Mouse (Mus musculus) megakaryocyte, adult 5-6 weeks (primary cell): ENCODE measurements around the gene Epas1. TPM values are rescaled to one million over a fixed set of nuclear protein-coding genes. Genes with fewer than 3 reads are reported as not detected.
A peak's percentile ranks its signal among the peaks of the same experiment; 100 is the strongest.

Experiments used
- ATAC-seq: 2 replicates; pipeline ENCODE4 v1.8.0; 2016; ENCODE audit warnings: mild to moderate bottlenecking, inconsistent platforms; ENCODE audit not compliant: poor library complexity, severe bottlenecking
- total RNA-seq, 2 experiments: library from RNA; stranded (forward) in 1 of 2; stranded (reverse) in 1 of 2; fragments of 153-499, 151-499 nt in 1 of 2; fragments of 221-1000, 200-1000 nt in 1 of 2; gene quantifications; 2 replicates each; pipeline versions ENCODE4 v1.2.3 to v1.2.4; 2015 to 2017

Epas1 gene
- total RNA-seq, 2 experiments from 2014 or later, result 0.07 to 1.3 TPM

GRCm38 (mm10) chr17:86825163-86825902 lies 71.8 kb downstream of the Epas1 start:
- no peak for ATAC-seq

DNA sequence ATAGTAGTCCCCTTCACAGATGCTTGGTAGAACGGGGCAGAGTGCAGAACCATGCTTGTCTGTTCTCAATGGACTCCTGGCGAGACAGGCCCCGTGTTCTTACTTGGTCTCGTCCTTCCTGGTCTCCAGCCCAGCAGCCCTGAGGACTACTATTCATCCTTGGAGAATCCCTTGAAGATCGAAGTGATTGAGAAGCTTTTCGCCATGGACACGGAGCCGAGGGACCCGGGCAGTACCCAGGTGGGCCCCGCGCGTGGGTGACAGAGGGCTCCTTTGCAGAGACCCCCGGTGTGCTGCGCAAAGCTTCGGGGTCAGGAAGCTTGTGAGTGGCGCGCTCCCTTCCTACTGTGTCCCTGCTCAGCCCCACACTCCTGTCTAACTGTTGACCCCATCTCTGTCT lies 72.9 kb downstream of the Epas1 start:
- ATAC-seq, result no peak

DNA sequence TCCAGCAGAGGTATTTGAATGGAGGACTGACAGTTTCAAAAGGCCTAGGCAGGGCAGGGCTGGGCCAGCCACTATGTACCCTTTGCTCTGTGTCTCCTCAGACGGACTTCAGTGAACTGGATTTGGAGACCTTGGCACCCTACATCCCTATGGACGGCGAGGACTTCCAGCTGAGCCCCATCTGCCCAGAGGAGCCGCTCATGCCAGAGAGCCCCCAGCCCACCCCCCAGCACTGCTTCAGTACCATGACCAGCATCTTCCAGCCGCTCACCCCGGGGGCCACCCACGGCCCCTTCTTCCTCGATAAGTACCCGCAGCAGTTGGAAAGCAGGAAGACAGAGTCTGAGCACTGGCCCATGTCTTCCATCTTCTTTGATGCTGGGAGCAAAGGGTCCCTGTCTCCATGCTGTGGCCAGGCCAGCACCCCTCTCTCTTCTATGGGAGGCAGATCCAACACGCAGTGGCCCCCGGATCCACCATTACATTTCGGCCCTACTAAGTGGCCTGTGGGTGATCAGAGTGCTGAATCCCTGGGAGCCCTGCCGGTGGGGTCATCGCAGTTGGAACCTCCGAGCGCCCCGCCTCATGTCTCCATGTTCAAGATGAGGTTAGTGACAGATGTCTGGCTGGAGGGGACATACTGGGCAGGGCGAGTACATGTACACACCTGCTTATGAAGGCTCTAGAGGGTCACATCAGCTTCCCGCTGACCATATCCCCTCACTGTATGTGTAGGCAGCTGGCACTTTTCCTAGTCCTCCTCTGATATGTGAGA lies 74.1 kb downstream of the Epas1 start:
- ATAC-seq, result no peak

GRCm38 (mm10) chr17:86828500-86828899 lies 75.0 kb downstream of the Epas1 start:
- no peak for ATAC-seq

DNA sequence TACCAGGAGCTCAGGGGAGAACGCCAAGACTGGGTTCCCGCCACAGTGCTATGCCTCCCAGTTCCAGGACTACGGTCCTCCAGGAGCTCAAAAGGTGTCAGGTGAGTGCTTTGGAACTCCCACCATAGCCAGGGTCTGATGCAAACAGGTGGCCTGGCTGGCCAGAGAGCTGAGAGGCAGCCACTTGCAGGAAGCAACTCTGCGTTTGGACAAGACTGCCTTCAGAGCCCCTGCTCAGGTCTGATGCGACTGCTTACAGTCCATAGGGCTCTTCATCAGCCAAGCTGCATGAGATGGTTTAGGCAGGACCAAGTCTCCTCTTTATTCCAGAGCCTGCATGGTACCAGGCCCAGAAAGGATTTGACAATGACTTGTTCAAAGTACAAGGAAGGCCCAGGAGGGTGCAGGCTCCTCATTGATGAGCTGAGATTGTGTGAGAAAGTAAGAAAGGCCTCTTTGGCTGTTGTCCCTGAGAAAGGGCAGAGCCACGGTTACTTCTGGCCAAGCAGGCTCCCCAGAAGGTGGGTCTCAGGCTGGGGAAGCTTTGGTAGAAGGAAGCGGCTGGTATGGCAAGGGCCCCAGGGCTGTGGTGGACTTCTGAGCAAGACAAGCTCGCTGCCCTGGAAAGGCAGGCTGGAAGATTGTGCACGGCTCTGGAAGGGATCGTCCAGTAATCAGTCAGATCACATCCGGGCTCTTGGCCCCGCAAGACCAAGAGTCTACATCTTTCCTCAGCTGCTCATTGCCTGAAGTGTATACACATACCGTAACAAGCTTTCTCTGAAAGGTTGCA lies 76.1 kb downstream of the Epas1 start:
- no peak for ATAC-seq

- ATAC-seq, result no peak
Measured at GRCm38 (mm10) chr17:86830893-86831292, 77.4 kb downstream of the Epas1 start.

DNA sequence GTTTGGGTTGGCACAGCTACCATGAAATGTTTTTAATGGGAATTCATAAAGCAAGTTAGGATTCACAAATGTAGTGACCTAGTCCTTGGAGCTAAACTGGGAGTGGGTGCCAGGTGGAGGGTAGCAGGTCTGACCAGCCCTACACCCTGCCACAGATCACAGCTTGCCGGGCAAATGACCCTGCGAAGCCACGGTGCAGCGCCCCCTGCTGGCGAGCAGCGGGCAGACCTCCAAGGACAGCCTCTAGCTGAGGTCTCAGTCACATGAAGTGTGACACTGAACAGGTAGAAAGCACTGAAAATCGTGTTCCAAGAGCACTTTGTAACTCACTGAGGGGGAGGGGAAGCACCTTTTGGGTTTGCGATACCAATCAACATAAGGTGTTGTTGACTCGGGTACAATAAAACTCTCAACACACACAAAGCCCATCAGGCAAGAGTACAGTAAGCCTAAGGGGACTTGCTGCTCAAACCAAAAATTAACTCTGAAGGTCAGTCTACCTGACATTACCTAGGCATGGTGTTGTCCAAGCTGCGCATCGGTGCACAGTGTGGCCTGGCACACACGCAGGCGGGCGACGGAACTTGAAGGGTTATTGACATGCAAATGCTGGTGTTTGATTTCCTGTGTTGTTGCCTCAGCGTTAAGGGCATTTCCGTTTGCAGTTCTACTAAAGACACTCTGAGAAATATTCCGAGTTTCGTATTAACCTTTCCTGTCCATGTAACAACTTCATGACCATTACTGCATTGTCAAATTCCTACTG lies 79.2 kb downstream of the Epas1 start:
- ATAC-seq, result peak; percentile 51

GRCm38 (mm10) chr17:86833945-86834344 lies 80.4 kb downstream of the Epas1 start:
- no peak for ATAC-seq

DNA sequence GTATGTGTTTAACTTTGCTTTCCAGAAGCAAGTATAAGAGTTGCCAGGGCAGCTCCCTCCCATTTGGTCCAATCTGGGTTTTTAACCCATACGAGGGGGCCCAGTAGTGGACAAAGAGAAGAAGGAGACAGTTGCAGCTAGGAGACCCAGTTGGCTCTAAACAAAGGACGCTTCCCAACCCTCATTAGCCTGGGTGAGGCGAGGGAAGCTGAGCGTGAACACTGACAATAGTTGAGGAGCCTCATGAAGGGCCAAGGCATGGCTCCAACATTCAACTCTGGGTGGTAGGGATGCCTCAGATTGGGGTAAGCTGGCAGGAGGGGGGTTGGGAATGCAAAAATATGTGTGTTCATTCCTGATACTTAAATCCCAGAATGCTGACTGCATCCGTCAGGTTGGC lies 85.8 kb downstream of the Epas1 start:
- no peak for ATAC-seq

DNA sequence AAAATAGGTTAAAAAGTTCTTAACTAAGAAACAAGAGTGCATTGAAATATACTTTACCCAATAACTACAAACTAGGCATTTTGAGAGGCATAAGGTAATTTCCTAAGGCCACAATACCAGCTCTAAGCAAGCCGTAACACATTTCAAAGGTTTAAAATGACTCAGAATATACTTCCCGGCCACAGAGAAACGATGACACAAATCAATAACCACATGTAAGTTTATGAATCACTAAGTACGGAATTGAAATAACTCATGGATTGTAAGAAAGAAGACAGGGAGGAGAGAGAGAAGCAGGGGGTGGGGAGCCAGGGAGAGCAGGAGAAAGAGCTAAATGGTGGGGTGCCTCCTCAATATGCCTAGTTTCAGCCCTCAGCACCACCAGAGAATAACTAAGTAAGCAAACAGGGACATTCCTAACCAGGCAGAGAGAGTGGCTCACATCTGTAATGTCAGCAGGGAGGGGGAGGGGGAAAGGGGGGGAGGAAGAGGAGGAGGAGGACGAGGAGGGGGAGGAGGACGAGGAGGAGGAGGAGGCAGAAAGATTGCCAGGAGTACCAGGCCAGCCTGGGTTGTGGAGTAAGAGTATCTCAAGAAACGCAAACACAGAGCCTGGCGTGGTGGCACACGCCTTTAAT lies 97.3 kb downstream of the Epas1 start:
- ATAC-seq, result no peak

- no peak for ATAC-seq
Measured at GRCm38 (mm10) chr17:86851782-86852181, 98.3 kb downstream of the Epas1 start.

GRCm38 (mm10) chr17:86852591-86853031 lies 99.1 kb downstream of the Epas1 start:
- no peak for ATAC-seq

GRCm38 (mm10) chr17:86870586-86870985 lies 117.1 kb downstream of the Epas1 start:
- no peak for ATAC-seq

DNA sequence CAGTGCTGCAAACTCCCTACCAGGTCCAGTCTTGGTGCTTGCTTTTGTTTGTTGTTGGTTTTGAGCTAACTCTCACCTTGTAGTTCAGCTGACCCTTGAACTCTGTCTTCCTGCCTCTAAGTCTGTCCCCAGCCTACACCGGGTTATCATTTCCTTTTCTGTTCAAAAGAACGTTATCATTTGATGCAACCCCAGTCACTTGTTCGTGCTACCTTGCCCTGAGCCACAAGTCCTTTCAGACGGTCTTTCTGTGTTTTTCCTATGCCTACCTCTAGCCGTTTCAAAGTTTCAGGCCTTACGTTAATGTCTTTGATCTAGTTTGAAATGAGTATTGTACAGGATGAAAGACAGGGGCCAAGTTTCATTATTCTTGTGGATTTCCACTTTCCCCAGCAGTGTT lies 119.1 kb downstream of the Epas1 start:
- no peak for ATAC-seq

DNA sequence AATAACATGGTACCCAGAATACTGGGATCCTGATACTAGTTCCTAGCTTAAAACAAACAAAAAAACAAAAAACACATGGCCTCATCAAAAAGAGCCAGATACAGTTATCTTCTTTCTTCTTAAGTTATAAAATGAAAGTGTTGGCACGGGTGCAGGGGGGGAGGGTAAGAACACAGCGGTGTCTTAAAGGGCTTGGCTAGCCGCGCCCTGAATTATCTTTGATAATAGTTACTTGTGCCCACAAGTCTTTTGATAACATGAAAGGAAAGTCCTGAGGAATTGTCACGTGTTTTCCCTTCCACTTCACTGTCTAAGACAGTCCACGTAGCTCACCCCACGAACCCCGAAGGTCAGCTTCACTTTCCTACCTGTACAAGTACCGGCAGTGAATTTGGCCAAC lies 123.4 kb downstream of the Epas1 start:
- ATAC-seq, result no peak

DNA sequence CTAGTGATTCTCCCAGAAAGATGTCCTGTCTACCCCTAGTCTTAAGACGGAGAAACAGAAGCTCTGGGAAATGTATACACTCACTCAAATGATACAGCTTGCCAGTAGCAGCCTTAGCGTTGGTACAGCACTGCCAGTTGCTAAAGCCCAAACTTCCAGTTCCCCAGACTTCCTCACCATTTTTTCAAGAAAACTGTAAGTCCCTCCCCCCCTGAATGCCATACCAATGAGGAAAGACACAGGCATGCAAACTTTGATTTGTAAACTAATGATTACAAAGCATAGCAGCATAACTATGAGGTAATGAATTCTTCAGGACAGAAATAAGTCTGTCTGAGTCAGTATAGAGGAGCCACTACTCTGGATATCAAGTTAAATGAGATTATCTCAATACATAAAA lies 124.2 kb downstream of the Epas1 start:
- no peak for ATAC-seq

DNA sequence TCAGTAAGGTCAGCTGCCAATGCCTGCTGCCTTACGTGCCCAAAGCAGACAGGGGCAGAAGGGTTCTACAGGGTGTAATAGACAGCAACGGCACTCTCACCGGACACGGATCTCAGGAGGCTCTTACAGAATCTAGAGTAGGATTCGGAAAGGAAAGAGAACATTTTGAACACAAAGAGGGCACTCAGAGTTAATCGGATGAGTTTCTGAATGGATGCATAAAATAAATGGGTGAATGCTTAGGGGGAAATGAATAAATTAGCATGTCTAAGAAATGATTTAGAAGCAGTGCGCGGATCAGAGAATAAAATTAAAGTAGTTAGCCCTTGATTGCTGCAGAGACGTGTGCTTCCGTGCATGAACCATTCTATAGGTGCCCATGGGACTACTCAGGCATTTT lies 126.6 kb downstream of the Epas1 start:
- ATAC-seq, result no peak

DNA sequence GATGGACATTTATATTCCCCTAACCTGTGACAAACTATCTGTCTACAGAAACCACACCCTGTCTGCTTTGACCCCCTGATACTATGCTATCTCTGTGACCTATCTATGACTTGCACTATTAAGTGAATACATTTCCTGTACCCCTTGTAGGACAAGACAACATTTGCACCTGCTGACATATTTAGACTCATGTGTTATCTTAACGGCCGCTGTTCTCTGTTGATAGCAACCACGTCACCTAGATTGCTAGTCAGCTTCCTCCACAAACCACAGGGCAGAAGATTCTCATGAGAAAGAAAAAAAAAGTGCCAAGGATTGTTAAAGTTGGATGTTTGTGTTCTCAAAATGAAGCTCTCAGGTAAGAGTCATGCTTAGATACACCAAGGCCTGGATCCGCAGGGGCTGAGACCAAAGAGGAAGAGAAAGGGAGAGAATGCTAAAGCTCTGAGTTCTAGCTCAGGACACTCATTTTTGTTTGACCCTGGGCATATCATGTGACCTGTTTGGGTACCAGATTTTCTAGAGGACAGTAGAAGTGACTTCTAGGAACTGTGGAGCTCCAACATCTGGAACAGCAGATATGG lies 127.1 kb downstream of the Epas1 start:
- ATAC-seq, result peak; percentile 52
